Mouse (Mus musculus): ENCODE measurements at regions not wholly inside any gene's neighbourhood (a gene's known extent, or its start where the extent isn't known, plus 50 kb on each side); places are given as distances from the start of the nearest gene placed in this dataset.

- no peak overlapping the region for H3K4me3 ChIP-seq (ENCODE audit: extremely low read depth, insufficient read depth, insufficient read length)
- 49% methylated on average over 23 of the region's 23 CpGs for WGBS
- no peaks in the 10 kb centered on the region for H3K36me3 ChIP-seq (ENCODE audit: control insufficient read depth, insufficient read depth, low read length)
- H3K27me3 ChIP-seq (ENCODE audit: control insufficient read depth, insufficient read depth, low read length): no peaks in the 10 kb centered on the region
- no peak overlapping the region for H3K27ac ChIP-seq (ENCODE audit: insufficient read depth, low read length)
- DNase-seq (ENCODE audit: low read depth in 1 of 2, low spot score in 2 of 2): no peak
- H3K4me1 ChIP-seq (ENCODE audit: control insufficient read depth, insufficient read depth, insufficient read length): no peaks in the 10 kb centered on the region
- TF ChIP-seq POLR2A (IDR thresholded peaks at IDR 0.05; ENCODE audit: low read depth, low read length) (no peak), CTCF (IDR thresholded peaks at IDR 0.05; ENCODE audit: extremely low read depth, insufficient read depth, insufficient read length, insufficient replicate concordance) (no peak)
Measured at GRCm38 (mm10) chr12:26903073-26903893, 434.3 kb downstream of the Cmpk2 start.

GRCm38 (mm10) chr12:26891190-26891589, 422.2 kb downstream of the Cmpk2 start:
- Histone ChIP-seq H3K36me3 (ENCODE audit: control insufficient read depth, insufficient read depth, low read length) (no peaks in the 10 kb centered on the region), H3K4me3 (ENCODE audit: extremely low read depth, insufficient read depth, insufficient read length) (no peak overlapping the region), H3K27me3 (ENCODE audit: control insufficient read depth, insufficient read depth, low read length) (no peaks in the 10 kb centered on the region), H3K27ac (ENCODE audit: insufficient read depth, low read length) (no peak overlapping the region), H3K4me1 (ENCODE audit: control insufficient read depth, insufficient read depth, insufficient read length) (no peaks in the 10 kb centered on the region)
- DNase-seq (ENCODE audit: low read depth in 1 of 2, low spot score in 2 of 2): no peak
- 71% methylated on average over 4 of the region's 4 CpGs for WGBS
- TF ChIP-seq CTCF (IDR thresholded peaks at IDR 0.05; ENCODE audit: extremely low read depth, insufficient read depth, insufficient read length, insufficient replicate concordance) (no peak), POLR2A (IDR thresholded peaks at IDR 0.05; ENCODE audit: low read depth, low read length) (no peak)

- Histone ChIP-seq H3K27me3 (ENCODE audit: control insufficient read depth, insufficient read depth, low read length) (no peaks in the 10 kb centered on the region), H3K27ac (ENCODE audit: insufficient read depth, low read length) (no peak overlapping the region), H3K4me3 (ENCODE audit: extremely low read depth, insufficient read depth, insufficient read length) (no peak overlapping the region), H3K4me1 (ENCODE audit: control insufficient read depth, insufficient read depth, insufficient read length) (no peaks in the 10 kb centered on the region), H3K36me3 (ENCODE audit: control insufficient read depth, insufficient read depth, low read length) (no peaks in the 10 kb centered on the region)
- TF ChIP-seq CTCF (IDR thresholded peaks at IDR 0.05; ENCODE audit: extremely low read depth, insufficient read depth, insufficient read length, insufficient replicate concordance): no peak
- no peak for TF ChIP-seq POLR2A (IDR thresholded peaks at IDR 0.05; ENCODE audit: low read depth, low read length)
- no peak for DNase-seq (ENCODE audit: low read depth in 1 of 2, low spot score in 2 of 2)
- WGBS: 81% methylated on average over 7 of the region's 7 CpGs
Measured at GRCm38 (mm10) chr12:26886635-26887014, 417.6 kb downstream of the Cmpk2 start.

- no peak for DNase-seq (ENCODE audit: low read depth in 1 of 2, low spot score in 2 of 2)
- H3K4me1 ChIP-seq (ENCODE audit: control insufficient read depth, insufficient read depth, insufficient read length): no peaks in the 10 kb centered on the region
- TF ChIP-seq CTCF (IDR thresholded peaks at IDR 0.05; ENCODE audit: extremely low read depth, insufficient read depth, insufficient read length, insufficient replicate concordance): no peak
- TF ChIP-seq POLR2A (IDR thresholded peaks at IDR 0.05; ENCODE audit: low read depth, low read length): no peak
- no peak overlapping the region for H3K4me3 ChIP-seq (ENCODE audit: extremely low read depth, insufficient read depth, insufficient read length)
- H3K27ac ChIP-seq (ENCODE audit: insufficient read depth, low read length): no peak overlapping the region
- H3K36me3 ChIP-seq (ENCODE audit: control insufficient read depth, insufficient read depth, low read length): no peaks in the 10 kb centered on the region
- H3K27me3 ChIP-seq (ENCODE audit: control insufficient read depth, insufficient read depth, low read length): no peaks in the 10 kb centered on the region
- WGBS: 66% methylated on average over 12 of the region's 12 CpGs
Measured at GRCm38 (mm10) chr12:26885831-26886634, 417.0 kb downstream of the Cmpk2 start.

- DNase-seq (ENCODE audit: low read depth in 1 of 2, low spot score in 2 of 2): no peak
- Histone ChIP-seq H3K27ac (ENCODE audit: insufficient read depth, low read length) (no peak overlapping the region), H3K36me3 (ENCODE audit: control insufficient read depth, insufficient read depth, low read length) (no peaks in the 10 kb centered on the region), H3K27me3 (ENCODE audit: control insufficient read depth, insufficient read depth, low read length) (no peaks in the 10 kb centered on the region), H3K4me1 (ENCODE audit: control insufficient read depth, insufficient read depth, insufficient read length) (no peaks in the 10 kb centered on the region), H3K4me3 (ENCODE audit: extremely low read depth, insufficient read depth, insufficient read length) (no peak overlapping the region)
- TF ChIP-seq POLR2A (IDR thresholded peaks at IDR 0.05; ENCODE audit: low read depth, low read length): no peak
- no peak for TF ChIP-seq CTCF (IDR thresholded peaks at IDR 0.05; ENCODE audit: extremely low read depth, insufficient read depth, insufficient read length, insufficient replicate concordance)
- 86% methylated on average over 3 of the region's 3 CpGs for WGBS
Measured at GRCm38 (mm10) chr12:26885083-26885482, 416.1 kb downstream of the Cmpk2 start.

- H3K27ac ChIP-seq (ENCODE audit: insufficient read depth, low read length): no peak overlapping the region
- TF ChIP-seq POLR2A (IDR thresholded peaks at IDR 0.05; ENCODE audit: low read depth, low read length) (no peak), CTCF (IDR thresholded peaks at IDR 0.05; ENCODE audit: extremely low read depth, insufficient read depth, insufficient read length, insufficient replicate concordance) (no peak)
- H3K27me3 ChIP-seq (ENCODE audit: control insufficient read depth, insufficient read depth, low read length): no peaks in the 10 kb centered on the region
- no peak for DNase-seq (ENCODE audit: low read depth in 1 of 2, low spot score in 2 of 2)
- WGBS: 63% methylated on average over 5 of the region's 5 CpGs
- no peak overlapping the region for H3K4me3 ChIP-seq (ENCODE audit: extremely low read depth, insufficient read depth, insufficient read length)
- no peaks in the 10 kb centered on the region for H3K4me1 ChIP-seq (ENCODE audit: control insufficient read depth, insufficient read depth, insufficient read length)
- no peaks in the 10 kb centered on the region for H3K36me3 ChIP-seq (ENCODE audit: control insufficient read depth, insufficient read depth, low read length)
Measured at GRCm38 (mm10) chr12:26884156-26884555, 415.2 kb downstream of the Cmpk2 start.
